Mouse (Mus musculus): ENCODE measurements around the gene Atp6v1fnb. TPM values are rescaled to one million over a fixed set of nuclear protein-coding genes. Genes with fewer than 3 reads are reported as not detected.

Atp6v1fnb gene
- total and polyA plus RNA-seq, 3 experiments, result 0.13 TPM; not detected in 2

GRCm38 (mm10) chr6:29522626-29523300 lies 51.5 kb downstream of the Atp6v1fnb start:
- H3K27ac ChIP-seq (ENCODE audit: control insufficient read depth, low read depth, low read length), result no peak overlapping the region
- no peak overlapping the region for H3K9ac ChIP-seq (ENCODE audit: control insufficient read depth, low read depth, low read length, poor library complexity, severe bottlenecking)
- no peak for DNase-seq (ENCODE audit: low read depth, low spot score)
- peaks cover 0 to 3% of the 10 kb centered on the region in 2 experiments; a peak in 2 of 4 replicates for H3K27me3 ChIP-seq (ENCODE audit: control insufficient read depth in 1 of 2, insufficient read depth in 2 of 2, low read length in 2 of 2)
- no peaks in the 10 kb centered on the region for H3K9me3 ChIP-seq (replicated peaks; ENCODE audit: insufficient read depth, low read length)
- H3K4me3 ChIP-seq (ENCODE audit: control insufficient read depth in 1 of 2, insufficient read depth in 1 of 2, low read depth in 2 of 2, low read length in 2 of 2), result no peak overlapping the region
- peaks cover 0 to 7% of the 10 kb centered on the region in 2 experiments; a peak in 2 of 4 replicates for H3K36me3 ChIP-seq (ENCODE audit: control insufficient read depth in 1 of 2, insufficient read depth in 2 of 2, low read length in 2 of 2)
- TF ChIP-seq E2F4 (IDR thresholded peaks at IDR 0.05; ENCODE audit: borderline replicate concordance, low read depth, low read length) (no peak), MEF2A (IDR thresholded peaks at IDR 0.05; ENCODE audit: extremely low read depth, insufficient replicate concordance, low read depth, low read length, poor library complexity, severe bottlenecking) (no peak), GABPA (IDR thresholded peaks at IDR 0.05; ENCODE audit: low read depth, low read length) (no peak), ZNF384 (IDR thresholded peaks at IDR 0.05; ENCODE audit: low read depth, low read length) (no peak), GATA1 (IDR thresholded peaks at IDR 0.05; ENCODE audit: low read depth, low read length) (no peak), RCOR1 (IDR thresholded peaks at IDR 0.05; ENCODE audit: low read depth, low read length) (no peak), MXI1 (IDR thresholded peaks at IDR 0.05; ENCODE audit: low read depth, low read length) (no peak), RAD21 (IDR thresholded peaks at IDR 0.05; ENCODE audit: low read depth, low read length) (no peak), KAT2A (conservative IDR thresholded peaks at IDR 0.05; ENCODE audit: low read depth, low read length) (no peak), UBTF (IDR thresholded peaks at IDR 0.05; ENCODE audit: borderline replicate concordance, insufficient read depth, low read depth, low read length) (no peak), ZMIZ1 (IDR thresholded peaks at IDR 0.05; ENCODE audit: low read depth, low read length) (no peak), USF2 (IDR thresholded peaks at IDR 0.05; ENCODE audit: borderline replicate concordance in 1 of 2, insufficient read depth in 1 of 2, low read depth in 1 of 2, low read length in 2 of 2) (no peak), NRF1 (IDR thresholded peaks at IDR 0.05; ENCODE audit: insufficient read depth, low read depth, low read length, poor library complexity, severe bottlenecking) (no peak), MAFK (IDR thresholded peaks at IDR 0.05; ENCODE audit: borderline replicate concordance, low read depth, low read length) (no peak), ZC3H11A (IDR thresholded peaks at IDR 0.05; ENCODE audit: low read depth, low read length) (no peak), POLR2AphosphoS2 (IDR thresholded peaks at IDR 0.05; ENCODE audit: low read length) (no peak), MAZ (IDR thresholded peaks at IDR 0.05; ENCODE audit: low read depth, low read length) (no peak), TAL1 (IDR thresholded peaks at IDR 0.05; ENCODE audit: low read length) (no peak), EP300 (IDR thresholded peaks at IDR 0.05; ENCODE audit: low read depth in 1 of 2, low read length in 2 of 2) (no peak)
- H3K4me1 ChIP-seq (ENCODE audit: control insufficient read depth in 1 of 2, insufficient read depth in 2 of 2, low read length in 2 of 2), result peaks cover 0 to 12% of the 10 kb centered on the region in 2 experiments; a peak in 3 of 4 replicates
- H3K79me2 ChIP-seq (ENCODE audit: control insufficient read depth, insufficient read depth, low read length, poor library complexity), result no peaks in the 10 kb centered on the region; the same call in 1 of the 2 replicates

Other genes with a start within 250 kb of the Atp6v1fnb start
- 15.6 and 18.1 TPM in 2 replicates for gene Hilpda, start 198.9 kb upstream of the Atp6v1fnb start, total RNA-seq (2012; rRNA removed)
- 10 to 100 TPM in 1 of 2 experiments, not detected in 1; 17.0 TPM for gene Hilpda, start 198.9 kb upstream of the Atp6v1fnb start, polyA plus RNA-seq (2012; ENCODE audit: insufficient read depth in 1 of 2, insufficient read length in 2 of 2, low read depth in 1 of 2, low replicate concordance in 2 of 2, missing spikeins in 1 of 2)
- gene Fam71f2, start 191.8 kb upstream of the Atp6v1fnb start, total RNA-seq (2012; rRNA removed), result 0.23 TPM in 1 of 2 replicates, not detected in the other
- gene Fam71f2, start 191.8 kb upstream of the Atp6v1fnb start, polyA plus RNA-seq (2012; ENCODE audit: insufficient read depth in 1 of 2, insufficient read length in 2 of 2, low read depth in 1 of 2, low replicate concordance in 2 of 2, missing spikeins in 1 of 2), result under 1 TPM in 1 of 2 experiments, not detected in 1; 0.84 TPM
- gene Fam71f1, start 152.3 kb upstream of the Atp6v1fnb start, total RNA-seq (2012; rRNA removed), result not detected in 2 replicates
- under 1 TPM in 1 of 2 experiments, not detected in 1; 0.13 TPM for gene Fam71f1, start 152.3 kb upstream of the Atp6v1fnb start, polyA plus RNA-seq (2012; ENCODE audit: insufficient read depth in 1 of 2, insufficient read length in 2 of 2, low read depth in 1 of 2, low replicate concordance in 2 of 2, missing spikeins in 1 of 2)
- gene Calu, start 123.4 kb upstream of the Atp6v1fnb start, total RNA-seq (2012; rRNA removed), result 80.4 and 98.0 TPM in 2 replicates
- gene Calu, start 123.4 kb upstream of the Atp6v1fnb start, polyA plus RNA-seq (2012; ENCODE audit: insufficient read depth in 1 of 2, insufficient read length in 2 of 2, low read depth in 1 of 2, low replicate concordance in 2 of 2, missing spikeins in 1 of 2), result 100 to 1,000 TPM in 1 of 2 experiments, 10 to 100 TPM in 1; 79.4 to 419 TPM
- 0.23 TPM in 1 of 2 replicates, not detected in the other for gene Opn1sw, start 83.0 kb upstream of the Atp6v1fnb start, total RNA-seq (2012; rRNA removed)
- gene Opn1sw, start 83.0 kb upstream of the Atp6v1fnb start, polyA plus RNA-seq (2012; ENCODE audit: insufficient read depth in 1 of 2, insufficient read length in 2 of 2, low read depth in 1 of 2, low replicate concordance in 2 of 2, missing spikeins in 1 of 2), result under 1 TPM in 1 of 2 experiments, not detected in 1; 0.04 TPM
- gene Ccdc136, start 75.1 kb upstream of the Atp6v1fnb start, total RNA-seq (2012; rRNA removed), result not detected in 2 replicates
- gene Ccdc136, start 75.1 kb upstream of the Atp6v1fnb start, polyA plus RNA-seq (2012; ENCODE audit: insufficient read depth in 1 of 2, insufficient read length in 2 of 2, low read depth in 1 of 2, low replicate concordance in 2 of 2, missing spikeins in 1 of 2), result under 1 TPM in 1 of 2 experiments, not detected in 1; 0.22 TPM
- gene Flnc, start 38.2 kb upstream of the Atp6v1fnb start, total RNA-seq (2012; rRNA removed), result 0.26 and 0.27 TPM in 2 replicates
- under 1 TPM in 1 of 2 experiments, not detected in 1; 0.31 TPM for gene Flnc, start 38.2 kb upstream of the Atp6v1fnb start, polyA plus RNA-seq (2012; ENCODE audit: insufficient read depth in 1 of 2, insufficient read length in 2 of 2, low read depth in 1 of 2, low replicate concordance in 2 of 2, missing spikeins in 1 of 2)
- gene Atp6v1f, start 3.7 kb upstream of the Atp6v1fnb start, total RNA-seq (2012; rRNA removed), result 289 and 312 TPM in 2 replicates
- 100 to 1,000 TPM in 1 of 2 experiments, not detected in 1; 349 TPM for gene Atp6v1f, start 3.7 kb upstream of the Atp6v1fnb start, polyA plus RNA-seq (2012; ENCODE audit: insufficient read depth in 1 of 2, insufficient read length in 2 of 2, low read depth in 1 of 2, low replicate concordance in 2 of 2, missing spikeins in 1 of 2)
- gene Kcp, start 36.5 kb downstream of the Atp6v1fnb start, total RNA-seq (2012; rRNA removed), result 1.0 and 1.3 TPM in 2 replicates
- gene Kcp, start 36.5 kb downstream of the Atp6v1fnb start, polyA plus RNA-seq (2012; ENCODE audit: insufficient read depth in 1 of 2, insufficient read length in 2 of 2, low read depth in 1 of 2, low replicate concordance in 2 of 2, missing spikeins in 1 of 2), result 1 to 10 TPM in 1 of 2 experiments, not detected in 1; 6.9 TPM
- 8.2 and 9.7 TPM in 2 replicates for gene Irf5, start 55.2 kb downstream of the Atp6v1fnb start, total RNA-seq (2012; rRNA removed)
- gene Irf5, start 55.2 kb downstream of the Atp6v1fnb start, polyA plus RNA-seq (2012; ENCODE audit: insufficient read depth in 1 of 2, insufficient read length in 2 of 2, low read depth in 1 of 2, low replicate concordance in 2 of 2, missing spikeins in 1 of 2), result 10 to 100 TPM in 1 of 2 experiments, not detected in 1; 13.3 TPM
- 64.9 and 71.5 TPM in 2 replicates for gene Tnpo3, start 138.4 kb downstream of the Atp6v1fnb start, total RNA-seq (2012; rRNA removed)
- gene Tnpo3, start 138.4 kb downstream of the Atp6v1fnb start, polyA plus RNA-seq (2012; ENCODE audit: insufficient read depth in 1 of 2, insufficient read length in 2 of 2, low read depth in 1 of 2, low replicate concordance in 2 of 2, missing spikeins in 1 of 2), result 100 to 1,000 TPM; 139 to 148 TPM
- 20.6 and 41.7 TPM in 2 replicates for gene Tspan33, start 222.8 kb downstream of the Atp6v1fnb start, total RNA-seq (2012; rRNA removed)
- 10 to 100 TPM in 1 of 2 experiments, not detected in 1; 64.5 TPM for gene Tspan33, start 222.8 kb downstream of the Atp6v1fnb start, polyA plus RNA-seq (2012; ENCODE audit: insufficient read depth in 1 of 2, insufficient read length in 2 of 2, low read depth in 1 of 2, low replicate concordance in 2 of 2, missing spikeins in 1 of 2)

Measured in MEL (cell line).